In the genomic region with DNA sequence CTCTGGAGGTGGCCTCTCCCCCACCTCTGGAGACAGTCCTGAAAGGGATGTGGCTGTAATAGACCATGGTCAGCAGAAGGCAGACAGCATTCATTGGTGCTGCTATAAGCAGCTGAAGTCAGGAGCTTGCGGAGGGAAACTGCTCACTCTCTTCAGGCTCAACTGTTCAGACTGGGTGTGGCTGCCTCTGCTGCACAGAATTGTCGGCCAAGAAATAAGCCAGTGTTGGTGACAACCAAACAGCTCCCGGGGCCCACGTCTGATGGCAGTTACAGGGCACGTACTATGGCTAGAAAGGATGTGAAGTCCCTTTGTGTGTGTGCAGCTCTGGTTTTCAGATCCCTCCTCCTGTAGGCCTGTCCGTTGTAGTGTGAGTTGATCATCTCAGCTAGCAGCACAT, we compare ENCODE assay signal across 9 mouse cellular contexts. TPM values are rescaled to one million over a fixed set of nuclear protein-coding genes. Genes with fewer than 3 reads are reported as not detected.
A peak's percentile ranks its signal among the peaks of the same experiment; 100 is the strongest.
DNase-seq lines count a peak whose midpoint lies in the region; ATAC-seq and TF ChIP-seq lines count a peak whose summit lies in the region.
"Had no signal": no experiment of that assay in that cellular context is flagged by ENCODE, and none has a peak within 500 bp of the region (broad histone marks: within the 10 kb centered on the region; RNA-seq: fewer than 3 reads in every experiment).

No protein-coding gene starts in this region.

- peaks cover 54% of the 10 kb centered on the region for H3K4me1 ChIP-seq in heart, embryonic 13.5 days
- H3K4me1 ChIP-seq in E14TG2a.4 (replicated peaks; ENCODE audit: low read depth, low read length) (peaks cover 94% of the 10 kb centered on the region), MEL (ENCODE audit: control insufficient read depth in 1 of 2, insufficient read depth in 2 of 2, low read length in 2 of 2) (no peaks in the 10 kb centered on the region)

- H3K36me3 ChIP-seq in heart, embryonic 13.5 days: no peaks in the 10 kb centered on the region
- H3K36me3 ChIP-seq in E14TG2a.4 (ENCODE audit: insufficient read depth, low read length) (no peaks in the 10 kb centered on the region), MEL (ENCODE audit: control insufficient read depth in 1 of 2, insufficient read depth in 2 of 2, low read length in 2 of 2) (no peaks in the 10 kb centered on the region), macrophage (ENCODE audit: inconsistent target) (no peaks in the 10 kb centered on the region)
- H3K36me3 ChIP-seq: neural tube, embryonic 12.5 days had no signal

- no peak for DNase-seq in heart, postnatal 4 days
- DNase-seq in MEL (ENCODE audit: low read depth, low spot score): peak; percentile 33
- no peak for DNase-seq in right cerebral cortex, adult 18-20 months
- DNase-seq in retina, postnatal 1 day: no peak
- DNase-seq: gastrocnemius, postnatal 36 days had no signal

- H3K9ac ChIP-seq in heart, embryonic 13.5 days: no peak overlapping the region
- peak overlapping the region; percentile 35; the same call in 1 of the 2 replicates for H3K9ac ChIP-seq in MEL (ENCODE audit: control insufficient read depth, low read depth, low read length, poor library complexity, severe bottlenecking)
- H3K9ac ChIP-seq: neural tube, embryonic 12.5 days had no signal

- H3K4me2 ChIP-seq in heart, embryonic 13.5 days: no peak overlapping the region
- H3K4me2 ChIP-seq: neural tube, embryonic 12.5 days had no signal

- H3K27me3 ChIP-seq in heart, embryonic 13.5 days (replicated peaks): no peaks in the 10 kb centered on the region
- H3K27me3 ChIP-seq in E14TG2a.4 (ENCODE audit: insufficient read depth, low read length): no peaks in the 10 kb centered on the region
- H3K27me3 ChIP-seq in MEL (ENCODE audit: control insufficient read depth in 1 of 2, insufficient read depth in 2 of 2, low read length in 2 of 2): peaks cover 2% of the 10 kb centered on the region in 2 experiments

- 42% methylated on average over 6 of the region's 6 CpGs for WGBS in heart, embryonic 13.5 days
- WGBS in macrophage (ENCODE audit: missing documents): 15% methylated on average over 6 of the region's 6 CpGs

- TF ChIP-seq EP300 in MEL (IDR thresholded peaks at IDR 0.05; ENCODE audit: low read depth in 1 of 2, low read length in 2 of 2): no peak

- no peak for TF ChIP-seq RAD21 in MEL (IDR thresholded peaks at IDR 0.05; ENCODE audit: low read depth, low read length)

- no peak for ATAC-seq in heart, embryonic 13.5 days (ENCODE audit: extremely low read depth, insufficient number of reproducible peaks, low FRiP score, low TSS enrichment)

- H3K27ac ChIP-seq in heart, embryonic 13.5 days (replicated peaks): peak overlapping the region; percentile 64; the same call in 1 of the 2 replicates
- H3K27ac ChIP-seq in MEL (ENCODE audit: control insufficient read depth, low read depth, low read length) (no peak overlapping the region), macrophage (peak overlapping the region; percentile 84)
- H3K27ac ChIP-seq: neural tube, embryonic 12.5 days had no signal

- TF ChIP-seq CTCF in E14TG2a.4 (conservative IDR thresholded peaks at IDR 0.05; ENCODE audit: low read length): no peak
- TF ChIP-seq CTCF in MEL (IDR thresholded peaks at IDR 0.05 in 2 of 3, conservative IDR thresholded peaks at IDR 0.05 in 1 of 3; ENCODE audit: control insufficient read depth in 1 of 3, insufficient read depth in 1 of 3, low read depth in 2 of 3, low read length in 3 of 3, poor library complexity in 1 of 3, severe bottlenecking in 1 of 3): no peak

- no peak for TF ChIP-seq POLR2A in MEL (IDR thresholded peaks at IDR 0.05; ENCODE audit: control insufficient read depth in 1 of 2, insufficient read depth in 1 of 2, low read depth in 1 of 2, low read length in 2 of 2, poor library complexity in 1 of 2)

- H3K79me2 ChIP-seq in MEL (ENCODE audit: control insufficient read depth, insufficient read depth, low read length, poor library complexity) (no peaks in the 10 kb centered on the region), macrophage (ENCODE audit: inconsistent target) (no peaks in the 10 kb centered on the region)

- H3K4me3 ChIP-seq in heart, embryonic 13.5 days: no peak overlapping the region
- peak overlapping the region; percentile 80 for H3K4me3 ChIP-seq in E14TG2a.4 (replicated peaks; ENCODE audit: low read length)
- no peak overlapping the region for H3K4me3 ChIP-seq in MEL (ENCODE audit: control insufficient read depth in 1 of 2, insufficient read depth in 1 of 2, low read depth in 2 of 2, low read length in 2 of 2)
- H3K4me3 ChIP-seq in macrophage (ENCODE audit: inconsistent target): no peak overlapping the region
- H3K4me3 ChIP-seq: neural tube, embryonic 12.5 days had no signal

- H3K9me3 ChIP-seq in heart, embryonic 13.5 days: no peaks in the 10 kb centered on the region
- no peaks in the 10 kb centered on the region for H3K9me3 ChIP-seq in E14TG2a.4 (ENCODE audit: low read length)
- no peaks in the 10 kb centered on the region for H3K9me3 ChIP-seq in MEL (replicated peaks; ENCODE audit: insufficient read depth, low read length)
- H3K9me3 ChIP-seq: neural tube, embryonic 12.5 days had no signal

TF ChIP-seq in MEL, 35 proteins besides CTCF, POLR2A, EP300 and RAD21:
- TF ChIP-seq USF1 (IDR thresholded peaks at IDR 0.05; ENCODE audit: low read depth, low read length): no peak
- no peak for TF ChIP-seq MAZ (IDR thresholded peaks at IDR 0.05; ENCODE audit: low read depth, low read length)
- no peak for TF ChIP-seq CHD1 (IDR thresholded peaks at IDR 0.05; ENCODE audit: low read depth, low read length)
- TF ChIP-seq KAT2A (conservative IDR thresholded peaks at IDR 0.05; ENCODE audit: low read depth, low read length): no peak
- TF ChIP-seq ZMIZ1 (IDR thresholded peaks at IDR 0.05; ENCODE audit: low read depth, low read length): no peak
- TF ChIP-seq E2F4 (IDR thresholded peaks at IDR 0.05; ENCODE audit: borderline replicate concordance, low read depth, low read length): no peak
- TF ChIP-seq ETS1 (IDR thresholded peaks at IDR 0.05; ENCODE audit: low read depth, low read length): no peak
- no peak for TF ChIP-seq HCFC1 (IDR thresholded peaks at IDR 0.05; ENCODE audit: low read depth, low read length)
- TF ChIP-seq JUND (IDR thresholded peaks at IDR 0.05; ENCODE audit: low read depth, low read length): no peak
- no peak for TF ChIP-seq RCOR1 (IDR thresholded peaks at IDR 0.05; ENCODE audit: low read depth, low read length)
- no peak for TF ChIP-seq POLR2AphosphoS2 (IDR thresholded peaks at IDR 0.05; ENCODE audit: low read length)
- no peak for TF ChIP-seq ZNF384 (IDR thresholded peaks at IDR 0.05; ENCODE audit: low read depth, low read length)
- TF ChIP-seq UBTF (IDR thresholded peaks at IDR 0.05; ENCODE audit: borderline replicate concordance, insufficient read depth, low read depth, low read length): no peak
- no peak for TF ChIP-seq TCF12 (IDR thresholded peaks at IDR 0.05; ENCODE audit: low read depth, low read length)
- no peak for TF ChIP-seq GATA1 (IDR thresholded peaks at IDR 0.05; ENCODE audit: low read depth, low read length)
- TF ChIP-seq TBP (IDR thresholded peaks at IDR 0.05; ENCODE audit: low read depth, low read length): no peak
- no peak for TF ChIP-seq SIN3A (IDR thresholded peaks at IDR 0.05; ENCODE audit: low read length)

RNA-seq across cellular contexts. Expression of gene Irf2bpl, which starts 30.2 kb away (rescaled TPM):
- 32.7 and 34.1 TPM in 2 replicates for polyA plus RNA-seq in heart, embryonic 13.5 days (2015; fragmentation: Nextera tagmentation; extraction: Ambion mirVana)
- 10 to 100 TPM; 85.8 to 86.2 TPM for total RNA-seq in heart, postnatal 4 days (2021)
- 6.9 and 8.2 TPM in 2 replicates for total RNA-seq in MEL (2012; rRNA removed)
- polyA plus RNA-seq in MEL (2012; ENCODE audit: insufficient read depth in 1 of 2, insufficient read length in 2 of 2, low read depth in 1 of 2, low replicate concordance in 2 of 2, missing spikeins in 1 of 2): 1 to 10 TPM in 1 of 2 experiments, not detected in 1; 8.0 TPM
- 10 to 100 TPM in 5 of 26 experiments, 1 to 10 TPM in 20, under 1 TPM in 1; 0.94 to 14.8 (median 5.9) TPM for total RNA-seq in macrophage (2018; cell fraction: chromatin; rRNA removed)
- total RNA-seq in macrophage (2018; cell fraction: cytosol; rRNA removed): 10 to 100 TPM in 24 of 26 experiments, 1 to 10 TPM in 2; 7.3 to 28.3 (median 21.4) TPM
- total RNA-seq in macrophage (2018; cell fraction: nucleus; rRNA removed): 10 to 100 TPM in 24 of 26 experiments, 1 to 10 TPM in 2; 7.2 to 45.6 (median 16.6) TPM
- 9.1 to 32.1 TPM (median 10.4 TPM) in 3 replicates for polyA plus RNA-seq in macrophage (2018)

RNA-seq across cellular contexts. Expression of gene Cipc, which starts 32.1 kb away (rescaled TPM):
- polyA plus RNA-seq in heart, embryonic 13.5 days (2015; fragmentation: Nextera tagmentation; extraction: Ambion mirVana): 18.4 and 21.3 TPM in 2 replicates
- 10 to 100 TPM; 34.1 to 39.3 TPM for total RNA-seq in heart, postnatal 4 days (2021)
- 22.5 and 24.8 TPM in 2 replicates for total RNA-seq in MEL (2012; rRNA removed)
- 10 to 100 TPM; 27.5 to 98.1 TPM for polyA plus RNA-seq in MEL (2012; ENCODE audit: insufficient read depth in 1 of 2, insufficient read length in 2 of 2, low read depth in 1 of 2, low replicate concordance in 2 of 2, missing spikeins in 1 of 2)
- 100 to 1,000 TPM in 24 of 26 experiments, 10 to 100 TPM in 2; 47.8 to 664 (median 256) TPM for total RNA-seq in macrophage (2018; cell fraction: chromatin; rRNA removed)
- total RNA-seq in macrophage (2018; cell fraction: cytosol; rRNA removed): 100 to 1,000 TPM in 9 of 26 experiments, 10 to 100 TPM in 17; 31.9 to 138 (median 77.0) TPM
- 100 to 1,000 TPM in 20 of 26 experiments, 10 to 100 TPM in 6; 48.7 to 440 (median 191) TPM for total RNA-seq in macrophage (2018; cell fraction: nucleus; rRNA removed)
- 42.6 to 89.8 TPM (median 86.9 TPM) in 3 replicates for polyA plus RNA-seq in macrophage (2018)
